Mouse (Mus musculus): Measurements from ENCODE around the gene Acap2.

- TF ChIP-seq MAFK (IDR thresholded peaks at IDR 0.05; ENCODE audit: insufficient read depth, low read depth, low read length) (no peak), HCFC1 (IDR thresholded peaks at IDR 0.05; ENCODE audit: borderline replicate concordance, insufficient read depth, low read length) (no peak)
Measured at GRCm38 (mm10) chr16:31043136-31043535, 157.9 kb downstream of the Acap2 start.
